Mouse (Mus musculus): ENCODE data around the gene Cavin2.

Cavin2 gene

DNA sequence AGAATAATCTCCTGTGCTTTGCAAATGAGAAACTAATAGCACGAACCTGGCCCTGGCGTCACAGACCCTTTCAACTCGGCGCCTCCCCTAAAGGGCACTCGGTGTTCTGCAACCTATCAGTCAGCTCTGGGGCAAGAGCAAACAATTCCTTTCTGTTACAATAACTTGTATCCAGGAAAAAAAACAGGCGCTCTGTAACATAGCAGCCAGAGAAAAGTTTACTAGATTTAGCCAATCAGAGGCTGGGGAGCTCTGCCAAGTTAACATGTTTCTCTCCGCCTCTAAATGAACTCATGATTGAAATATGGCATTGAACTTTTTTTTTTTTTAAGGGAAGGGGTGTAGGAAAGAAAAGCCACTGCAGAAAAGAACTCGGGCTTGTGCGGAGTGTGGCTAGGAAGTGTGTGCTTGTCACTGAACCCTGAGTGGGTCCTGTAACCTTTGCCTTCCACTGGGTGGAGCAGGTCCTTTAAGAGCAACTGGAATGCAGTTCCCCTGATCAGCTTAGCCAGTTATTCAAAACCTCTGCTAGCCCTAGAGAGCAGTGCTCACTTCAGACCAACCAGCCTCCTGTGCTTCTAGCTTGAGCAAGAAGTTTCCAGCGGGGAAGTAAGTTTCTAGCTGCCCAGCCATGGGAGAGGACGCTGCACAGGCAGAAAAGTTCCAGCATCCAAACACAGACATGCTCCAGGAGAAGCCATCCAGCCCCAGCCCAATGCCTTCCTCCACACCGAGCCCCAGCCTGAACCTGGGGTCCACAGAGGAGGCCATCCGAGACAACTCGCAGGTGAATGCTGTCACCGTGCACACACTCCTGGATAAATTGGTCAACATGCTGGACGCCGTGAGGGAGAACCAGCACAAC, at the start of gene Cavin2:
Cavin2 (plus strand) TSS at position 372 of the 865 bp plus-strand sequence.
- no peak for DNase-seq (ENCODE audit: low spot score in 2 of 2)

DNA sequence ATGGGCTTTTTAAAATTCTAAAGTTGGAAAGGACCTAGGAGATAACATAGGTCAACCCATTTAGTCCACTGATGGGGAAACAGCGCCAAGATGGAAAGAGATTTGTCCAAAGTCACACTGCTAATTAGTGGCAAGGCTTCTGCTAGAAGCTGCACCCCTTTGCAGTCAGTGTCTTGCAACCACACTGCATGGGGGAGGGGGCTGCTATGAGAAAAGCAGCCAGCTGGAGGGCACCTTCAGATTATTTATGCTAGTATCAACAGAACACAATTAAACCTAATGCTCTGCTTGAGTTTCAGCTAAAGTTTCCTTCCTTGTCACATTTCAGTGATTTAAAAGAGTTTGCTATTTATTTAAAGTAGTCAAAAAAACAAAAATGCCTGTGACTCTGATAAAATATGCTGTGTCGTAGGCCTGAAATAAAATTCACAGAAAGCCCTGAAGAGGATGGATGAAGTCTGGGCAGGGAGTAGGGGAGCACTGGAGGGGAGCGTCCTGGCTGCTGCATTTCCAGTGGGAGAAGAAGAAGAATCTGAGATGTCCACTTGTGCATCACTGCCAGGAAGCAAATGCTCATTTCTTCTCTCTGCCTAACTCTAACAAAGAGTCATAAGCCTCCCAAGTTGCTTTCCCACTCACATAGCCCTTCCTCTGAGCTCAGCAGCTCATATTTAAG, 47.5 kb upstream of the Cavin2 start:
- no peak for DNase-seq (ENCODE audit: low spot score in 2 of 2)

- peak; percentile 75 to 81 for DNase-seq (ENCODE audit: low spot score in 2 of 2)
These were observed 45.6 kb upstream of the Cavin2 start for GRCm38 (mm10) chr1:51243294-51243693.

DNA sequence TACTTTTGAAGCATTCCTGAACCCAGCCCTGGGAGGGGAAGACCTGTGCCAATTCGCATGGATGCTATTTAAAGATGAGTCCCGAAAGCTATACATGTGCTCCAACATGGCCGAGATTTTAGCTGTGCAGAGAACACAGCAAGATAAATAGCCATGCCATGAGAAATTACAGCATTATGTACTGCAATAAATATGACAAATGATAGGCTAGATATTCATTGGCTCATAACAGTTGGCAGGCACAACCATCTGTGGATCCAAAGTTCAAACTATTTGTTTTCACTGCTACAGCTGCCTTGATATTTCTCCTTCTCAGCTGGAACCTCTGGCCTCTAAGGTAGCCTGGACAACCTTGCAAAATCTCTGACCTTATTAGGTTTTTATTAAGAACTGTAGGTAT, 45.1 kb upstream of the Cavin2 start:
- no peak for DNase-seq (ENCODE audit: low spot score in 2 of 2)

GRCm38 (mm10) chr1:51245381-51245780, 43.5 kb upstream of the Cavin2 start:
- no peak for DNase-seq (ENCODE audit: low spot score in 2 of 2)

DNA sequence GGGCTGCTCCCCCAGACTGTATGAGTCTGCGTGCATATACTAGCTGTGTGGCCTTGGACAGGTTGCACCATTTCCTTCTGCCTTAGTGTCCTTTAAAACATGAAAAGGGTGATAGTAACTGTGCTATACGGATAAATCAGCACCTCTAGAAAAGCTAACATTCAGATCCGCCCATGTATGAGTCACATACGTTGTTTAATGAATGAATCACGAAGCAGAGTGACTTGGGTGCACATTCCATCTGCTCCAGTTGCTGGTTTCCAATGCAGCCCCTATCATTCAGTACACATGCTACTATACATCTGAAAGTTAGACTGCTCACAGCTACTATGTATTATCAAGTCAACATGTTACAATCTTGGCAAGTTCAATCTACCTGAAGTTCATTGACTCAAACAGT, 38.6 kb upstream of the Cavin2 start:
- DNase-seq (ENCODE audit: low spot score in 2 of 2) = no peak

DNA sequence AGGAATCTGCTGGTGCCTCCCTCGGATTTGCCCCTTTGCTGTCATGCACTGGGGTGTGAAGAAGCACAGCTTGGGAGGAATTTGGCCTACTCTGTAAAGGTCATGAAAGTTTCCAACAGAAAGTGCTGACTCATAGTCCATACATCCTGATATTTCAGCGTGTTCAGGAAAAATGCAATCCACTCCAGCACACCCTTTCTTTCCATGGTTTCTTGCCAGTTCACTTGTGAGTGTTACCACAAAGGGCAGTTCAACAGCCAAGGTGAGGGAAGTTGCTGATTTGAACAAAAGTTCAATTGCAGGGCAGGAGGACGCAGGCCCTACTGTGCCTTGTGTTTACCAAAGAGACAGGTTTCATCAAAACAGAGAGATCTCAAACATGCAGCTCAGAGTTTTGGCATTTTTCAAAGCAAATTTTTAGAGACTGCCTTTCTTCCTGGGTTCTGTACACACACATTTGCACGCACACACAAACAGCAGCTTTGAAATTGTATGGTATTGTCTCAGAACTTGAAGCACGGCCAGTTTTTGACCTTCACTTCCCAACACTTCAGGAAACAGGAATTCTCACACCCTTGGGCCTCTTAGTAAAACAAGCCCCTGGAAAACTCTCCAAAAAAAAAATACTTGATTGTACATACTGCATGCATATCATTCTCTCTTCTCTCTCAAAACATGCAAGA, 23.7 kb upstream of the Cavin2 start:
- no peak for DNase-seq (ENCODE audit: low spot score in 2 of 2)

GRCm38 (mm10) chr1:51265926-51266325, 23.0 kb upstream of the Cavin2 start:
- no peak for DNase-seq (ENCODE audit: low spot score in 2 of 2)

- DNase-seq (ENCODE audit: low spot score in 2 of 2) = peak; percentile 55 to 67
These were observed 21.8 kb upstream of the Cavin2 start for GRCm38 (mm10) chr1:51267125-51267524.

- DNase-seq (ENCODE audit: low spot score in 2 of 2) = no peak
These were observed 20.7 kb upstream of the Cavin2 start for GRCm38 (mm10) chr1:51268225-51268624.

DNA sequence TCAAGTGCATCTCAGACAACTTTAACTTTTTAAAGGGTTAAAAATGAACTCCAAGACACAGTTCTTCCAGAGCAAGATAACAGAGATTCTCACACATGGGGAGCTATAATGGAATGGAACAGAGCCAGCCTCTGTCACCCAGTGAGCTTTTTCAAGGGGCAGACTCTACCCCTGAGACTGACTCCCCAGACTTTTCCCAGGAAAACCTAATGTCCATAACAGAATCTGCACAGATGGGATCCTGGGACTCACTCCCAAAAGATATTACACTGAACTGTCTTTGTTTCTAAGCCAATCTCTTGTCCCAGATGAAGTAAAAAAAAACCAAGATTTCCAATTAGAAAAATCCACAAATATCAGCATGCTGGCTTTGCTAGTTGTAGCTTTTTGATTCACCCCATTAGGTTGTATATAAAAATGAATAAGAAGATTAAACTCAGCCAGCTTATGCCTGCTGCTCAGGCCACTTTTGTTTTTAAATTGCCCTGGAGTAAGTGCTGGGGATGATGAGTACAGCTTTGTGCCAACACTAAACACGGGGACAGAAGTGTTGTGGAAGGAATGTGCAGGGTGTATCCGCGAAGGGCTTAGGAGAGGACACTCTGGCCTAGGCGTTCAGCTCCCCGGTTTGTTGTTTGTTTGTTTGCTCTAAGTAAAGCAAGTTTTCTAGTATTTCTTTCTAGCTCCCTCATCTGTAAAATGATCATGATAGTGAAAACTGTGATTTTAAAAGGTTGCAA, 18.6 kb upstream of the Cavin2 start:
- no peak for DNase-seq (ENCODE audit: low spot score in 2 of 2)

- DNase-seq (ENCODE audit: low spot score in 2 of 2) = no peak
These were observed 17.1 kb upstream of the Cavin2 start for GRCm38 (mm10) chr1:51271845-51272244.

DNA sequence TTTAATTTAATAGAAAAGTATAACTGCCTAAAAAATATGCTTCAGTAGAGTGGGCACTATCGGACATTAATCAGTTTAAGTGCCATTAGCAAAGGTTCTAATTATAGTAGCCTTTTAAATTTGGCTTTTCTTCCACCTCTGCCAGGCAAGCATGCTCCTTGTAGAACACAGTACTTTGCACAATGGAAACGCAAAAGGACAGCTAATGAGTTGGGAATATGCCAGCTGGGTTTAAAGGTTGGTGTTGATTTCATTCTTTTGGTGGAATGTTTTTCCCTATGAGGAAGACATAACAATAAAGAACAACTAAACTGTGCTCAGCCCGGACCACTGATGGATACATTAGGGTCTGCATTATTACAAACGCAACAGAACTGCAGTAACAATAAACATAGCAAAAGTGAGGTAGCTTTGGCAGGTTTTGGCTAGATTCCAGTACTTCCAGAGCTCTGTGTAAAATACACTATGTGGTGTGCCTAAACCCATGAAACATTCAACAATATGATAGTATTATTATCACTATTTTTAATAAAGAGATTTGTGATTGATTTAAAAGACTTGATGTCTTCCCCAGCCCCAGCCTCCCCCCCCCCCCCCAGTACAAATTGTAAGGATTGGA, 16.2 kb upstream of the Cavin2 start:
- no peak for DNase-seq (ENCODE audit: low spot score in 2 of 2)

- DNase-seq (ENCODE audit: low spot score in 2 of 2) = no peak
These were observed 10.9 kb upstream of the Cavin2 start for GRCm38 (mm10) chr1:51277879-51278567.

DNA sequence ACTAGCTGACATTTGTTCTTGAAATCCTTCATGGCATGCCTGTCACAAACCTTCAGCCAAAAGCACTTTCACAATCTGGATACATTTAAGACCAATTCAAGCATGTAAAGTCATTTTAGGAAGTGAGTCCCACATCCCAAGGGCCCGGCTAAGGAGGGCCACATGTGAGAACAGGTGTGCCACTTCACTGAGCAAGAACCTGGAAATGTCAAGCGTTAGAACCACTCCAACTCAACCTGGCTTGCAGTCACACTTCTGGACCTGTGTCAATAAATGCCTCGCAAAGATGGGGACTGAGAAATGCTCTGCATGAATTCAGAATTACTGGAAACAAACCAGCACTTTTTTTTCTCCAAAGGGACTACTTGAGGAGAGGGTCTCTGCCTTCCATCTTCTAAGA, 725 bp upstream of the Cavin2 start:
- no peak for DNase-seq (ENCODE audit: low spot score in 2 of 2)

GRCm38 (mm10) chr1:51289620-51290445, 907 bp downstream of the Cavin2 start:
- no peak for DNase-seq (ENCODE audit: low spot score in 2 of 2)

DNA sequence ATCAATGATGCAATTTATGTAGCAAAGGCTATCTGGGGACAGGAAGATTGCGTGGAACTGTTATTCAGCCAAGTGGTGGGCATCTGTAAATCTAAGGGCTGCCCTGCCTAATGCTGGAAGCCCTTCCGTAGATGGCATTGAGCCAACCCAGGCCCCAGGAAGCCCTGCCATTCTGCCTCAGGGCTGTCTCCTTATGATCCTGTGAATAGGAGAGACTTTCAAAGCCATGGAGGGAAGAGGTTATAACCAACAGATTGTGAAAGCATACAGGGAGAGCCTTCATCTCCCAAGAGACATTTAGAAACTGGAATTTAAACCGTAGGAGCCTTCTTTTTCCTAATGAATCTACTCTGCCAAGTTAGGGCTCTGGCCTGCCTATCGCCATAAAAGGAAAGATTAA, 1.7 kb downstream of the Cavin2 start:
- no peak for DNase-seq (ENCODE audit: low spot score in 2 of 2)

GRCm38 (mm10) chr1:51292348-51292747, 3.4 kb downstream of the Cavin2 start:
- DNase-seq (ENCODE audit: low spot score in 2 of 2) = no peak

DNA sequence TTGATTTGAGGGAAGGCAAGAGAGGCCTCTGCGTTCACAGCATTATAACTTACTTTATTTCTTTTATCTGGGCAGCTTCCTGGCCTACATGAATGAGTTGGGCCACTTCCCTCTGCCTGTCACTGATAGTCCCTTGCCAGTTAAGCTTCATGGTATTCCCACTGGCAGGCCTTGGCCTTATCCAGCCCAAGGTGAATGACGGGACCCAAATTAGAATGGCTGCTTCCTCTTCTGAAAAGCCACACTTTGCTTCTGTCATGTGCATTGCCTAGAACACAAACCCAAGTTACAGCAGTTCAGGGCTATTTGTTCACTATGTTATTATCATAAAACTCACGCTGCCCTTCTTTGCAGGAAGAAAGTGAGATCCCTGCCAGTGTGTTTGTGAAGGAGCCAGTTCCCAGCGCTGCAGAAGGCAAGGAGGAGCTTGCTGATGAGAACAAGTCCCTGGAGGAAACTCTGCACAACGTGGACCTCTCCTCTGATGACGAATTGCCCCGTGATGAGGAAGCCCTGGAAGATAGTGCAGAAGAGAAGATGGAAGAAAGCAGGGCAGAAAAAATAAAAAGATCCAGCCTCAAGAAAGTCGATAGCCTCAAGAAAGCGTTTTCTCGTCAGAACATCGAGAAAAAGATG, 11.5 kb downstream of the Cavin2 start:
- no peak for DNase-seq (ENCODE audit: low spot score in 2 of 2)
